Mouse (Mus musculus) forebrain, embryonic 15.5 days (tissue): ENCODE measurements at regions not wholly inside any gene's neighbourhood (a gene's known extent, or its start where the extent isn't known, plus 50 kb on each side); places are given as distances from the start of the nearest gene placed in this dataset.
A peak's percentile ranks its signal among the peaks of the same experiment; 100 is the strongest.

ENCODE experiments used
- ATAC-seq: fragments of 200-750 bp; cut with Nextera tagmentation; replicated peaks from 2 replicates; pipeline ENCODE4 v1.8.0; 2017; ENCODE audit warnings: mild to moderate bottlenecking, moderate TSS enrichment, moderate library complexity
- H3K27ac ChIP-seq: fragments of 300-500 bp; sonication (generic); replicated peaks from 2 replicates; pipeline ENCODE4 v1.5.1; 2015; ENCODE audit warnings: mild to moderate bottlenecking, inconsistent platforms
- H3K27me3 ChIP-seq: fragments of 300-500 bp; sonication (generic); 2 replicates; pipeline ENCODE4 v1.6.1; 2015; ENCODE audit warnings: inconsistent platforms
- H3K36me3 ChIP-seq: fragments of 300-500 bp; sonication (generic); 2 replicates; pipeline ENCODE4 v1.6.1; 2015; ENCODE audit warnings: mild to moderate bottlenecking, inconsistent platforms
- H3K4me1 ChIP-seq: fragments of 300-500 bp; sonication (generic); 2 replicates; pipeline ENCODE4 v1.6.1; 2015; ENCODE audit warnings: inconsistent platforms
- H3K4me2 ChIP-seq: fragments of 300-500 bp; sonication (generic); replicated peaks from 2 replicates; pipeline ENCODE4 v1.6.1; 2015; ENCODE audit warnings: mild to moderate bottlenecking, inconsistent platforms
- H3K4me3 ChIP-seq: fragments of 300-500 bp; sonication (generic); 2 replicates; pipeline ENCODE4 v1.5.1; 2015; ENCODE audit warnings: mild to moderate bottlenecking, inconsistent platforms
- H3K9ac ChIP-seq: fragments of 300-500 bp; sonication (generic); replicated peaks from 2 replicates; pipeline ENCODE4 v1.6.1; 2015; ENCODE audit warnings: mild to moderate bottlenecking, inconsistent platforms
- H3K9me3 ChIP-seq: fragments of 300-500 bp; sonication (generic); 2 replicates; pipeline ENCODE4 v1.6.1; 2016; ENCODE audit warnings: inconsistent platforms
- WGBS: fragments of 180-500 bp; shearing (Covaris S2); methylation state at CpG from one replicate; pipeline ENCODE4 v1.1.7; 2015; ENCODE audit warnings: mixed read lengths; 5-methylcytosine and 5-hydroxymethylcytosine counted together

- H3K4me3 ChIP-seq = no peak overlapping the region
- no peak overlapping the region for H3K9ac ChIP-seq
- no peaks in the 10 kb centered on the region for H3K36me3 ChIP-seq
- WGBS = 96% methylated on average over 1 of the region's 1 CpGs
- no peak overlapping the region for H3K27ac ChIP-seq
- no peaks in the 10 kb centered on the region for H3K27me3 ChIP-seq
- no peaks in the 10 kb centered on the region for H3K9me3 ChIP-seq
- H3K4me2 ChIP-seq = no peak overlapping the region
- H3K4me1 ChIP-seq = peaks cover 8% of the 10 kb centered on the region
- ATAC-seq = no peak
Observed at GRCm38 (mm10) chr16:30741192-30741591, 141.7 kb downstream of the Fam43a start.

DNA sequence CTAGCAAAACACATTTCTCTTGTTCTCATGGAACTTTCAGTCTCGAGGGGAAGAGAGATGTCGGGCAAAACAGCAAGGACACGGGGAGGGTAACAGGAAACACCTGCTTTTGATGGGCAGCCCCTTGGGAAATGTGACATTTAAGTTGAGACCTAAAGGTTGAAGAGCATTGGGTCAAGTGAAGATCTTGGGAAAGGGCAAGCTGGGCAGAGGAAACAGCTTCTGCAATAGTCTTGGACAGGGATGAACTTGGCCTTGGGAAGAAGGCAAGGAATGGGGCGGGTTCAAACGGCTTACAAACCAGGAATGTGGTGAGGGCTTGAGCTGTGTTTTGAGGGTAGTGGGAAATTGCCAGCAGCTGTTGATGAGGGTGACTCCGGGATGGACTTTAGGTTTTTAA, 143.0 kb downstream of the Fam43a start:
- WGBS = 85% methylated on average over 6 of the region's 6 CpGs
- ATAC-seq = no peak
- H3K4me1 ChIP-seq = peaks cover 8% of the 10 kb centered on the region
- H3K9me3 ChIP-seq = no peaks in the 10 kb centered on the region
- H3K4me3 ChIP-seq = no peak overlapping the region
- no peaks in the 10 kb centered on the region for H3K27me3 ChIP-seq
- H3K27ac ChIP-seq = no peak overlapping the region
- no peak overlapping the region for H3K9ac ChIP-seq
- no peaks in the 10 kb centered on the region for H3K36me3 ChIP-seq
- H3K4me2 ChIP-seq = no peak overlapping the region

DNA sequence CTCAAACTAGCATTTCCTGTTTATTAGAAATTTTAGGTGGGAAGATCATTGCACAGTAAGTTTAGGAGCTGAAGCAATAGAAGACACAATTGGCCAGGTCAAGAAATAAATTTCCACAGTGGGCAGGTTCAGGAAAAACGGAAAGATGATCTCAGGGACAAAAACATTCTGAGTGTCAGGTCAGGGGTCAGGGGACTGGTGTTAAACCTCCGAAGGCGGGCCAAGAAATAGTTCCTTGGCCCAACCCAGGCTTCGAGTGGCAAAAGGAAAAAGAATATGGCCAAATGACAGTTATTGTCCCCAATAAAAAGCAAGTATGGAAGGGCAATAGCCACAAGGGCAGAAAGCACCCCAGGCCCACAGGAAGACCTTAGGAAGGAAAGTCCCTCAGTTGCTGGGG, 144.0 kb downstream of the Fam43a start:
- H3K9ac ChIP-seq = no peak overlapping the region
- peaks cover 8% of the 10 kb centered on the region for H3K4me1 ChIP-seq
- H3K4me2 ChIP-seq = no peak overlapping the region
- WGBS = 79% methylated on average over 4 of the region's 4 CpGs
- H3K9me3 ChIP-seq = no peaks in the 10 kb centered on the region
- H3K27ac ChIP-seq = no peak overlapping the region
- no peaks in the 10 kb centered on the region for H3K36me3 ChIP-seq
- H3K27me3 ChIP-seq = no peaks in the 10 kb centered on the region
- ATAC-seq = no peak
- H3K4me3 ChIP-seq = no peak overlapping the region

DNA sequence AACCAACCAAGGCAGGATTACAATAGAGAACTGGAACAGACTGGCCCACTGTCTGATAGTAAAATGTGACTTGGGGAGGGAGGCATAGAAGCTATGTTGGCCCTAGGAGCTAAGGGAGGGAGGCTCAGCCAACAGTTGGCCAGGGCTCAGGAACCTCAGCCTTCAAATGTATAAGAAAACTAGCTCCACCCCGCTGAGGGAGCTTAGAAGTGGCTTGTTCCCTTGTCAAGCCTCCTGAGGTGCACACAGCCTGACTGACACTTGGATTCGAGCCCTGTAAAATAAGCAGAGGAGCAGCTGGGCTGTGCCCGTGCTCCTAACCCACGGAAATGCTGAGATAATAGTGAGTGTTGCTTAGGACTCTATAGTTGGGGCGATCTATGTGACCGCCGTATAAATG, 144.7 kb downstream of the Fam43a start:
- 49% methylated on average over 7 of the region's 7 CpGs for WGBS
- ATAC-seq = 0 out of 2 replicates have a peak, but pooled peaks have one; percentile 23

DNA sequence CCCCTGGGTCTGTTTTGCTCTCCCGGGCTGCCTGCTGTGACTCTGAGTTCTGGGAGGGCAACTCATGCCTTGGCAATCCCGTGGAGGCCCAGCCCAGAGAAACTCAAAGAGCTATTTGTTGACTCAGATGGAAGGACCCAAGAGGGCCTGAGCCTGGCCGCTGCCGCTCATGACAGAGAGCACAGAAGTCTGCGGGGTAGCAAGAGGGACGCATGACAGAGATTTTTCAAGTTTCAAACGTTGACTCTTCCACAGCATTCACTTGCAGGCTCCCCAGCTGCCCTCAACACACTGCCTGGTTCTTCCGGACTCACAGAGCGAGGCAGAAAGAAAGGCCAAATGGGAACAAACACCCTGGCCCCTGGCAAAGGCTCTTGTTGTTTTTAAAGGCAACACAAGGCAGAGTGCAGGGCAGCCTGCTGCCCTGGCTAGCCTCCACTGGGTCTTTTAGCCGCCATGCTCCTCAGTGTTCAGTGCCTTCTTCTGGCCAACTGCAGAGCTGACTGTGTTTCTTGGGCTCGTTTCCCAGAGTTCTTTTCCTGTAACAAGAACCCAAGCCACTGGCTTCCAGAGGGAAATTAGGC, 146.2 kb downstream of the Fam43a start:
- Histone ChIP-seq H3K27ac (no peak overlapping the region), H3K9ac (no peak overlapping the region), H3K4me3 (no peak overlapping the region), H3K36me3 (no peaks in the 10 kb centered on the region), H3K4me2 (no peak overlapping the region), H3K4me1 (peaks cover 8% of the 10 kb centered on the region), H3K27me3 (no peaks in the 10 kb centered on the region), H3K9me3 (no peaks in the 10 kb centered on the region)
- WGBS = 53% methylated on average over 11 of the region's 11 CpGs
- ATAC-seq = no peak

More for the DNA sequence above, 144.7 kb downstream of the Fam43a start:
- H3K9ac ChIP-seq = no peak overlapping the region
- no peaks in the 10 kb centered on the region for H3K9me3 ChIP-seq
- no peak overlapping the region for H3K4me2 ChIP-seq
- peaks cover 8% of the 10 kb centered on the region for H3K4me1 ChIP-seq
- no peak overlapping the region for H3K27ac ChIP-seq
- no peaks in the 10 kb centered on the region for H3K27me3 ChIP-seq
- H3K36me3 ChIP-seq = no peaks in the 10 kb centered on the region
- no peak overlapping the region for H3K4me3 ChIP-seq

- H3K4me2 ChIP-seq = no peak overlapping the region
- no peaks in the 10 kb centered on the region for H3K9me3 ChIP-seq
- H3K9ac ChIP-seq = no peak overlapping the region
- H3K4me3 ChIP-seq = no peak overlapping the region
- no peaks in the 10 kb centered on the region for H3K36me3 ChIP-seq
- no peak for ATAC-seq
- peaks cover 8% of the 10 kb centered on the region for H3K4me1 ChIP-seq
- H3K27ac ChIP-seq = no peak overlapping the region
- 77% methylated on average over 8 of the region's 8 CpGs for WGBS
- no peaks in the 10 kb centered on the region for H3K27me3 ChIP-seq
Observed at GRCm38 (mm10) chr16:30746211-30746610, 146.7 kb downstream of the Fam43a start.

DNA sequence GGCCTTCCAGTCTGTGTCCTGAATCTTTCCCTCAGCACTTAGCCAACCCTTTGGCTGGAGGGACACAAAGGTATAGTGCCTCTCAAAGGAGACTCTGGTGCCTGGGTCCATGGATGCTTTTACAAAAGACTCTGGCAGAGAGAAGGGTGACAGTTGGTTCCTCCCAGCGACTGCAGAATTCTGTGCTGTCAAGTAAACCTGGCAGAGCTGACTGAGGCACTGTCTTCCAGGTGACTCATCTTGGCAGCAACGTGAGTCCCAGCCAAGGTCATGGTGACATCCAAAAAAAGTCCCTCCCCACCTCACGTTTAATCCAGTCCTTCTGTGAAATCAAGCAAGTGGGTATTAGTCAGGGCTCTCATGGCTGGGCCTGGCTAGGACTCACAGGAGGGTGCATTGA, 150.3 kb downstream of the Fam43a start:
- H3K27me3 ChIP-seq = no peaks in the 10 kb centered on the region
- 69% methylated on average over 3 of the region's 3 CpGs for WGBS

GRCm38 (mm10) chr16:30755771-30756170, 156.2 kb downstream of the Fam43a start:
- Histone ChIP-seq H3K4me3 (no peak overlapping the region), H3K36me3 (no peaks in the 10 kb centered on the region), H3K9ac (no peak overlapping the region), H3K9me3 (no peaks in the 10 kb centered on the region), H3K4me1 (no peaks in the 10 kb centered on the region), H3K27me3 (no peaks in the 10 kb centered on the region), H3K27ac (no peak overlapping the region), H3K4me2 (no peak overlapping the region)
- 91% methylated on average over 2 of the region's 2 CpGs for WGBS
- ATAC-seq = no peak

More for the DNA sequence above, 150.3 kb downstream of the Fam43a start:
- H3K36me3 ChIP-seq = no peaks in the 10 kb centered on the region
- no peaks in the 10 kb centered on the region for H3K4me1 ChIP-seq
- ATAC-seq = no peak
- H3K4me2 ChIP-seq = no peak overlapping the region
- H3K27ac ChIP-seq = no peak overlapping the region
- no peaks in the 10 kb centered on the region for H3K9me3 ChIP-seq
- H3K9ac ChIP-seq = no peak overlapping the region
- no peak overlapping the region for H3K4me3 ChIP-seq

GRCm38 (mm10) chr16:30756678-30757077, 157.2 kb downstream of the Fam43a start:
- 72% methylated on average over 5 of the region's 5 CpGs for WGBS
- Histone ChIP-seq H3K4me3 (no peak overlapping the region), H3K27me3 (no peaks in the 10 kb centered on the region), H3K27ac (no peak overlapping the region), H3K4me1 (no peaks in the 10 kb centered on the region), H3K9ac (no peak overlapping the region), H3K4me2 (no peak overlapping the region), H3K9me3 (no peaks in the 10 kb centered on the region), H3K36me3 (no peaks in the 10 kb centered on the region)
- no peak for ATAC-seq

DNA sequence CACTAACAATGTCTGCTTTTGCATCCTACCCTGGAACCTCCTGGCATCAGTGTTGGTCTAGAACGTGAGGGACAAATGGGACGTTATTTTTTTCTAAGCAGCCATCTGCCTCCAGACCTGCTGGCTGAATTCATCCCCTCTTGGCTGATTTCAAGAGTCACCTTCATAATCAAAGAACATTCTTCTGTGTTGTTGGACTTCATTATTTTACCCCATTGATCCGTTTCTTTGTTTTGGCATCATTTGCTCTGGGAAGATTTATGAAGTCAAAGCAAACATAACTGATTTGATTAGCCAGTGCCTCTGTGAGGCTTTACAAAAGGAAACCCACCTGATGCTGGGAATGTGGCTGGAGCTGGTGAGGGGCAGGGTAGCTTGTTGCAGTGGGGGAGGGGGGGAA, 158.0 kb downstream of the Fam43a start:
- no peak overlapping the region for H3K4me3 ChIP-seq

GRCm38 (mm10) chr16:30758041-30758440, 158.5 kb downstream of the Fam43a start:
- no peak overlapping the region for H3K4me2 ChIP-seq
- H3K27me3 ChIP-seq = no peaks in the 10 kb centered on the region
- no peaks in the 10 kb centered on the region for H3K36me3 ChIP-seq
- WGBS = 85% methylated on average over 6 of the region's 6 CpGs
- H3K9me3 ChIP-seq = no peaks in the 10 kb centered on the region
- no peak overlapping the region for H3K4me3 ChIP-seq
- no peaks in the 10 kb centered on the region for H3K4me1 ChIP-seq
- ATAC-seq = no peak
- no peak overlapping the region for H3K9ac ChIP-seq
- H3K27ac ChIP-seq = no peak overlapping the region

More for the DNA sequence above, 158.0 kb downstream of the Fam43a start:
- H3K27ac ChIP-seq = no peak overlapping the region
- no peaks in the 10 kb centered on the region for H3K9me3 ChIP-seq
- WGBS = 71% methylated on average over 3 of the region's 3 CpGs
- no peak overlapping the region for H3K4me2 ChIP-seq
- no peaks in the 10 kb centered on the region for H3K27me3 ChIP-seq
- no peak for ATAC-seq
- no peaks in the 10 kb centered on the region for H3K4me1 ChIP-seq
- H3K36me3 ChIP-seq = no peaks in the 10 kb centered on the region
- no peak overlapping the region for H3K9ac ChIP-seq

DNA sequence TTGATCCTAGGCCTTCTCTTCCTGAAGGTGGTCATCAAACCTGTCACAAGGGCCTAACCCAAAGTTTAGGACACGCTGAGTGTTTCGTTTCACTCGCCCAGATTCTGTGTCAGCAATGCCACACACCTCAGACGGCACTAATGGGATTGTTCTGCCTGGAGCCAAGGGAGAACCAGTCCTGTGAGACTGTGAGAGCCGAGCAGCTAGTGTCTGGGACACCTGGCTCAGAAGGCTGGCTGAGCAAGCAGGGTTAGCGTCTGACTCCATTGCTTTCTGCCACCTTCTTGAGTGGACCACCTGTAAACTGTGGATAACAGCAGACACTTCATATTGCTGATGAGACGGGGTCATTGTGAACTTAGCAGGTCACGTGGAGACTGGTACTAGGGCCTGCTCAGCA, 160.0 kb downstream of the Fam43a start:
- no peak overlapping the region for H3K9ac ChIP-seq
- no peaks in the 10 kb centered on the region for H3K9me3 ChIP-seq
- no peak overlapping the region for H3K4me3 ChIP-seq
- WGBS = 82% methylated on average over 8 of the region's 8 CpGs
- H3K27me3 ChIP-seq = no peaks in the 10 kb centered on the region
- no peak for ATAC-seq
- no peaks in the 10 kb centered on the region for H3K36me3 ChIP-seq
- H3K27ac ChIP-seq = no peak overlapping the region
- no peaks in the 10 kb centered on the region for H3K4me1 ChIP-seq
- no peak overlapping the region for H3K4me2 ChIP-seq

DNA sequence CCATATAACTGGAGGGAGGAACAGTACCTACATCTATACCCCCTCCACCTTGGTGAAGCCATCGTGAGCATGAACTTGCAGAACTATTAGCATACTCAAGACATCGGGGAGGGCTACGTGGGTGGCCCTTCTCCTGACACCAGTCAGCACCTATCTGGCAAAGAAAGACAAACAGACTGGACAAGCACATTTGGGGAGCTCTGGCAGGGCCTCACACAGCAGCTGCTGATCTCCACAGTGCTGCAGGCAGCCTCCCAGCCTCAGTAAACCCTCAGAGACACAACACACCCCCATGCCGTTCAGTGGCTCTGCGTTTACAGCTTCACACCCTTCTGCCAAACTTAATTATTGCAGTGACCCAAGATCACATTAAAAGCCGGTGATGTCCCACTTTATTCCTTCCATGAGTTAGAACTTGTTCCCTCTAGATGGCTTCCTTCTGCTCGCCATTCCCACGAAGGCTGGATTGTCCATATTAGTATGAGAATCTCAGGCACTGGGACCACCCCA, 161.7 kb downstream of the Fam43a start:
- no peak for ATAC-seq
- 71% methylated on average over 8 of the region's 8 CpGs for WGBS
- H3K27ac ChIP-seq = no peak overlapping the region
- H3K9me3 ChIP-seq = no peaks in the 10 kb centered on the region
- no peaks in the 10 kb centered on the region for H3K4me1 ChIP-seq
- no peak overlapping the region for H3K4me2 ChIP-seq
- H3K9ac ChIP-seq = no peak overlapping the region
- H3K36me3 ChIP-seq = no peaks in the 10 kb centered on the region
- no peaks in the 10 kb centered on the region for H3K27me3 ChIP-seq
- H3K4me3 ChIP-seq = no peak overlapping the region
